Mouse (Mus musculus): ENCODE measurements around the gene Gtf2f2.

Gene Gtf2f2

DNA sequence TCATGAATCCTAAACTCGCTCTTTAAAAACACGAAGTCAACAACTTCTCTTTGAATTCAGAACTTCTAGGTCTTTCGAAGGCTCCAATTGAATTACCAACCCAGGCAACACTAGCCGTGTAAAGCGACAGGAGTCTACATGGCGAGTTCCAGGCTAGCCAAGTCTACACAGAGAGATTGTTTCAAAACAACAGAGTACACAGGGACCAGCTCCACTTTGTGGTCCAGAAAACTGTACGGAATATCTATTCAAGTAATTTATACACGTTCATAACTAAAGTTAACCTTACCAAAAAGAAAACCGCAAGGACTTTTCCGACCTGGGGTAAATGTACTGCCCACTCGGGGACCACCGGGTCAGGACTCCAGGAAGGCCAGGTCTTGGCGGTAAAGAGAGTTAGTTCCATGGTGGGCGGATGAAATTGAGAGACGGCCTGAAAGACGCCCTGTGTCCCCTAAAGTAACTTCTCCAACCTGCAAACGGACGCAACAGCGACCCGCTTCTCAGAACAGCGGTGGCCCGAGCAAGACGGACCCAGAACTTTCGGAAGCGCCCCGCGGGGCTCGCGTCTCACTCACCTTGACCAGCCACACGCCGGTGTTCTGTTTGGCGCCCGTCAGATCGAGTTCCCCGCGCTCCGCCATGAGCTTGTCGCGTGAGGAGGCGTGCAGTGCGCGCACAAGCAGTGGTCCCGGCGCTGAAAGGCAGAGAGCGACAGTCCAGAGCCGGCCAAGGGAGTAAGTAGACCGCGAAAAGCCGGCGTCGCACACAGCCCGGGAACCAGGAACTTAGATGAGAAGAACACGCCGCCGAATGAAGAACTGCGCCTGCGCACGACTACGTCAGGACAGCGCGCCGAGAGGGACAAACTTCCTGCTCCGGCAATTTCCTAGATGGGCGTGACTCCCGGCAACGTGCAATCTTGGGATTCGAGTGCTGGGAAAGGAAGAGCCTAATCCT is at the start of gene Gtf2f2:
TSS of gene Gtf2f2 (minus strand) at position 764 of the 960 bp plus-strand sequence.
- in situ Hi-C loops (cut with MseI, MboI), result no loop called here

DNA sequence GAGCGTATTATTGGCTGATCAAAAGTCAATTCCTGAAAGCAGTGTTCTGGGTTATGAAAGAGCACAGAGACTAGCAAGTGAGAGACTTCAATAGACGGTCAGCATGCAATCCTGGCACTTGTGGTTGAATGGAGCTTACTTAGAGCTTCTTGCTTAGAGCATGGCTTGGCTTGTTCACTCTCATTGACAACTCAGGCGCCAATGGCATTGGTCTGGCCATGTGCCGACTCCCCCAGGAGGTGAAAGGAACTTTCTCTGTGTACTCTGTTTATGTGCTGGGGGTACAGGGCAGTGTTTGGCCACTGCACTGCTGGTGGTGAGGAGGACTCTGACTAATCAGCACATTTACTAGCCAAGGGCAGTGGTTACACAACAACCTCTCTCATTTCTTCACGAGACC is 48.8 kb upstream of the Gtf2f2 start:
- in situ Hi-C loops (cut with MseI, MboI), result no loop called here

DNA sequence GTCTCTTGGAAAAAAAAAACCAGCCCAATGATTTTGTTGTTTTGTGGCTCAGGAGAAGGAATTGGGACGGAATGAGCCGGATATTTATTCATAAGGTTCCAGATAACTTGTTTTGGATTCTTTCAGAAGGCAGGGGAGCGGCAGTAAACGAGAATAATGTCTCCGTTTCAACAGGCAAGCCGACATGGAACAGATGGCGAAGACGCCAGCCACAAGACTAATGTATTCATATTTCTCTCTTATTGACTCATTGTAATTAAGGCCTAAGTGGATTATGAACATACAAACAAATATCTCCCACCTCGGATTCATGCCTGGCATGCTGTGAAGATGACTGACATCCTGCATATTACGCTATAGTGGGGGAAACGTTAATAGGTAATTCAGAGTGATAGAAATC is 43.1 kb upstream of the Gtf2f2 start:
- in situ Hi-C loops (cut with MseI, MboI), result no loop called here

DNA sequence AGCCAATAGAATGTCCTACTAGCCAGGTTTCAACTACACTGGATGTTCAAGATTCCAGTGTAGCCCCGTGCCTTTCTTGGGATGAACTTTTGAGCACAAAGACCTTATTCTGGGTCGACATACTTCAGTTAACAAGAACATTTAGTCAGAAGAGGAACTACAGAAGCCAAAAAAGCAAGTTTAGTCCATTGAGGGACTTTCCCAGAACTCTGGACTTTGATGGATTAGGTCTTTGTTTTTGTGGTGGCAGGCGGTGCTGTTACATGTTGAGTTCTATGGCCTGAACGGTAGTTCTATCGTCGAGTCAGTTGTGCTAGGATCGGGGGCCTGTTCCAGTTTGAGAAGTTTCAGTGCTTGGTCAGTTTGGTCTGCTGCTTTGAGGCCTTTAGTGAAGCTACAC is 41.3 kb upstream of the Gtf2f2 start:
- in situ Hi-C loops (cut with MseI, MboI), result no loop called here

DNA sequence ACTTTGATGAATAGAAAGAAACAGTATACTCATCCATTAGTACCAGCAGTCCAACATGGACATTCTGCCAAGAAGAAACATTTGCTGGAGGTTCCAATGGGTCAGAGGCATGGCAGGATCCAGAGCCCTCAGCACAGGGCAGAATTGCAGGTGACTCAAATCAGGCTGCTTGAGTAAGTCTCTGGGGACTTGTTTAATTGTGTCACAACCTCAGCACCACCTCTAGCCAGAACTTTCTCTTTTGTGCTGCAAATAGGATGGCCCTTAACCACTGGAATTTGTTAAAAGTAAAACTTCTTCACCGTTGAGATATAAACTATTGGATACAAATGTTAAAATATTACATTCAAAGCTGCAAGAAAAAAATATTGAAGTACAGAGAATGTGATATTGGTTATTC is 35.1 kb upstream of the Gtf2f2 start:
- in situ Hi-C loops (cut with MseI, MboI), result no loop called here

DNA sequence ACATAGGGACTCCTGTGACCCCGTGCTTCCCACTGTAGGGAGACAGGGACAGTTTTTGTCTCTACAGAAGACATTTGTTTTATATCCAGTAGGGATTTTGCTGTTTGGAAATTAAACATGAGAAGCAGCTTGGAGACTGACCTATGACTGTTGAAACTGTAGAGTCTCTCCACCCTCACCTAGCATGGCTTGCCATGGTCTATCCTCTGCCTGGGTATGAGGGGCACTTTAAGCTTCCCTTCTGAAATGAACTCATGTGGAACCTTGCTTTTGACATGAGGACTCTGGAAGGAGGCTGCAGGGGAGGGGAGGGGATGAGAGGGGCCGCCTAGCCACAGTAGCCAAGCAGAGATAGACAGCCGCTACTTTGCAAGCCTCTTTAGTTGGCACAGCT is 33.5 kb upstream of the Gtf2f2 start:
- in situ Hi-C loops (cut with MseI, MboI), result no loop called here

DNA sequence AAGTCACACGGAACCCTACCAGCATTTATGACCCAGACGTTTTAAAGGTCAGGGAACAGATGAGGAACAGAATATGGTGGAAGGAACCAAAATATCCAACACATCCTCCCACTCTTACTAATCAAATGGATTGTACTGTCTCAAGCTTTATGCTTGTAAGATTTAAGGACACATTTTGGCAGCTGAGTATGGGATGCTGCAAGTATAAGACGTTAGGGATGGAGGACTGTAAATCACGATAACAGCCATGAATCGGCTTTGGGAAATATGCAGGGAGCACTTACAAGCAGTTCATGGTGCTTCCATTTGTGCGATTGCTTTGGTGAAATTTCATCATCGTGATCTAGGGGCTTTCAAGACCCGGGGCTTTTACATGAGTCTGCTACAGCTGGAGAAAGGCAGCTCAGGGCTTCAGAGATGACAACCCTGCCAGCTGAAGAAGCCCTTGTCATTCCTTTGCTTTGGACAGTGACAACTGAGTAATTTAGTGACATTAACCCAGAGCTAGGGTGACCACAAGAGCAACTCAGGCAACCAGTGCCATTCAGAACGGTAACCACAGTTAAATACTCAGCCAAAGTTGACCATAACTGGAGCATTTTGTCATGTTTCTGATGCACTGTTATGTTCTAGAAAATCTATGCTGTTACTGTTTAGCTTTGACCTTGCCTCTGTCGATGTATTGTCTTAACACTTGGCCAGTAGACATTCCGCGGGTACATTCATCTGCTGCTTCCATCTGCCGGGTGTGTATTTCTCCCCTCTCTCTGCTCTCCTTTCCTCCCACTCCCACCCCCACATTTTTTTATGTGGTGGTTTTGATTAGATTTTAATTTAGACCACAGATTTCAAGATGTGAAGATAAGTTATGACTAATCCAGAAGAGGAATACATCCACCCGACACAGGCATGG is 32.8 kb upstream of the Gtf2f2 start:
- in situ Hi-C loops (cut with MseI, MboI), result no loop called here

DNA sequence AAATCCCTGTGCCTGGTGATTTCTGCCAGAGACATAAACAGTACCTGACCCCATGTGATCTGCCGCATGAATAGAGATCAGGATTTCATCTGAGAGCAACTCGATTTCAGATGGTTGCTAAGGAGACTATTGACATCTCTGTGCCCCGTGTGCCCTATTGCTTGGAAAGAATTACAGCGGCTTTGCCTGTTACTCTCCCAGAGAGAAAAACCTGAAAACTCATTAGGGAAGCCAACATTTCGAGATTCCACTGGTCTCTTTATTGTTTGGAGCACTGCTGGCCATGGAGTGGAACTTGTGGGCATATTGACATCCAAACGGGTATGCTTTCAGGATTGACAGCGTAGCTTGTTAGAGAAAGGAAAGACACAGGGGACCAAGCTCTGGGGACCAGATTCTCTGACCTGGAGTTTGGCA is 22.6 kb upstream of the Gtf2f2 start:
- in situ Hi-C loops (cut with MseI, MboI), result no loop called here

DNA sequence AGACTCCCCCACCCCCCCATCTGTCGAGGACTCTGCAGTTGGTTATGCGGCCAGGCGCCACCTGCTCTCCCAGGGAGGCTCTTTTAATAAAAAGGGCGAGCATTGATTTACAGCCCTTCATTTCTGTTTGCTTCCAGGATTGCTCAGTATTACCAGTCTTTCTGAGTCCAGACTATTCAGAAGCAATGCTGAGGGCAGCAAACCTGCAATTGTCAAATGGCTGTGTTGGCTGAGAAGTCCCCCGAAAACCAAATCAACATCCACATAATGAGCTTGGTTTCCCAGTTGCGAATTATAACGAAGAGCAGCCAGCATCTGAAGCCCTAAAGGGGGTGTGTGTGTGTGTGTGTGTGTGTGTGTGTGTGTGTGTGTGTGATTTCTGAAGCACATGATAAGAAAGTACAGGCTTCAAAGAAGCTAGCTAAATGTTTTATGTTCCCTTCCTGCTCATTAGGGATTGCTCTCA is 22.0 kb upstream of the Gtf2f2 start:
- in situ Hi-C loops (cut with MseI, MboI), result no loop called here

DNA sequence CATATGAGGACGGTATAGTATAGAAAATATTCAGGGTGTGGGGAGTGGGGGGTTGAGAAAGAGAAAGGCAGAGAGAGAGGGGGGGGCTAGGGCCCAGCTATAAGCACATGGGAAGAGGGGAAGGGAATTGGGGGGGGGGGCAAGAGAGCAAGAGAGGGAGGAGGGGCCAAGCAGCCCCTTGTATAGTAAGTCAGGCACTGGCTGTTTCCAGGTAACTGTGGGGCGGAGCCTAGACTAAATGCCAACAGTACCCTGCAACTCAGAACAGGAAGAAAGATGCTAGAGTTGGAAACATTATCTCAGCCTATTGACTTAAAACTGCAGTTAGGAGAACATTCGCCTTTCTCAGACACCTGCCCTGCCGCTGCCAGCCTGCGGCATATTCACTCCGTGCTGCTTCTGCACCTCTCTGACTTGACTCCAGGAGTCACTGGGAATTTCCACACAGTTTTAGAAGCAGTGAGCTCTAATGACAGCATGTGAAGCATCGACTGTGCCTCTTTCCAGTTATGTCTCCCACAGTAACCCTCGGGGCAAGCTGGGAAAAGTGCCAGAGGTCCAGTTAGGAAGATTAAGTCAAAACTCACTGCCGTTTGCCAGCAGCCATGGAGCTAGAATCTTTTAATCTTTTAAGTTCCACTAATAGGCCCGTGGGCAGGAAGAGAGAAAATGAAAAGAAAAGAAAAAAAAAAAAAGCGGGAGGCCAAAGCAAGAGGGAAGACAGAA is 20.6 kb upstream of the Gtf2f2 start:
- in situ Hi-C loops (cut with MseI, MboI), result no loop called here

DNA sequence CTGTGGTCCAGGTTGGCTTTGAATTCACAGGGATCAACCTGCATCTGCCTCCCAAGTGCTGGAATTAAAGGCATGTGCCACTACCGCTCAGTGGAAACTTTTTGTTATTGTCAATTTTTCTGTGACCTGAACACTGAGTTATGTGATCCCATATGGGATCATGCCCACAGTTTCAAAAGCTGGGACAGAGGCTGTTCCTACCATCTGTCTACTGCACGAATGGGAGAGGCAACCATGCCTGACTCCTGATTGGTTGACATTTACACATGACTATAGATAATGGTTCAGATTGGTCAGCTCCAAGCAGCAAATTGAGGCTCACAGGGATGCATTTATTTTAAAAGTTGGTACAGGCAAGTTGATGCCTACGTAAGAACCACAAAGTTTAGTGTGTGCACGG is 14.0 kb upstream of the Gtf2f2 start:
- in situ Hi-C loops (cut with MseI, MboI), result no loop called here

DNA sequence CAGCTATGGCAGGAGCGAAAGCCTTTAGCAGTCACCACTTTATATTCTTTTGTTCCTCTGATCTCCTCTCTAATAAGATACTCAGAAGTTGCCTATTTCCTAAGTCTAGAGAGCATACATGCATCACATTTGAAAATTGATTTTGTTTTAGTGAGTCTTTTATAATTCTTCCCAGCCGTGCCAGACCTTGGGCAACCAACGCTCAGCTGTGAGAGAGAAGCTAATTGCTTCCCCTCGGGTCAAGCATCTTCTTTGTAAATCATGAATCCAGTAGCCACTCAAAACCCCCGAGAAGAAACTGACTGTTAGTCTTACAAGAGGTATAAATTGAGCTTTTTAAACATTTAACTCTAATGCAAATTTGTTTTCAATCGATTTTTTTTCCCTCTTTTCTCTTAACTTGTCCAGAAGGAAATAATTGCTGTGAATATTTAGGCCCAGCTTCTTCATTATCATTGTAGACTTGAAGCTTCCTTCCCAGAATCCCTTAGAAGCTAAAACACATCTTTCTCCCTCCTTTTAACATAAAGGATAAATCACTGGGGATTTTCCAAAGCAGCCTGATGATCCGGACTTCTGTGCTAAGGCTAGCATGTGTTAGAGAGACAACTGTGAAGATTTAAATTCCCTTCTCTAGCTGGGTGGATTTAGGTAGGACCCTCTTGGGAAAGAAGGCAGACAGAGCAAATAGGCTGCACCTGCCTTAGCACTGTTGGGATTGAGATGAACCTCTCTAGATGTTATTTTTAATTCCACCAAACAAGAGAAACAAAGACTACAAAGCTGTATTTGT is 10.5 kb upstream of the Gtf2f2 start:
- in situ Hi-C loops (cut with MseI, MboI), result no loop called here

DNA sequence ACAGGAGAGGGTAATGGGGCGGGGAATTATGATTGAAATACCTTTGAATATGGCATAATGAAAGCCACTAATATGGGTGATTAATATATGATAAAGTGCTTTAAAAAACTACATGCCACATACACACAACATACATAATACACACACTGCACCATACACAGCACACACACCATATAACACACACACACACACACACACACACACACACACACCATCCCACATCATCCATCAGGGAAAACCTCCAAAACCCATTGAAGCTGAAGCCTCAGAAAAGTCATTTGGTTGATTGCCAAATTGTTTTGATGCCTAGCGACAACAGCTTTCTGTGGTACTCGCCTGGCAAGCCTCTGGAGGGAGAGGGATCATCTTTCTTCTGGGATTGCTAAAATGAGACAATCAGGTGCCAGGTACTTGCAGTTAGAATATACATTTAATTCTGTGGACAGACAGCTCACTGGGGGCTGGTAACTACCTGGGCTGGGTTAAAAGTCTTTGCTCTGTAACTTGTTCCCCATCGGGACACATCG is 9.7 kb upstream of the Gtf2f2 start:
- in situ Hi-C loops (cut with MseI, MboI), result no loop called here

DNA sequence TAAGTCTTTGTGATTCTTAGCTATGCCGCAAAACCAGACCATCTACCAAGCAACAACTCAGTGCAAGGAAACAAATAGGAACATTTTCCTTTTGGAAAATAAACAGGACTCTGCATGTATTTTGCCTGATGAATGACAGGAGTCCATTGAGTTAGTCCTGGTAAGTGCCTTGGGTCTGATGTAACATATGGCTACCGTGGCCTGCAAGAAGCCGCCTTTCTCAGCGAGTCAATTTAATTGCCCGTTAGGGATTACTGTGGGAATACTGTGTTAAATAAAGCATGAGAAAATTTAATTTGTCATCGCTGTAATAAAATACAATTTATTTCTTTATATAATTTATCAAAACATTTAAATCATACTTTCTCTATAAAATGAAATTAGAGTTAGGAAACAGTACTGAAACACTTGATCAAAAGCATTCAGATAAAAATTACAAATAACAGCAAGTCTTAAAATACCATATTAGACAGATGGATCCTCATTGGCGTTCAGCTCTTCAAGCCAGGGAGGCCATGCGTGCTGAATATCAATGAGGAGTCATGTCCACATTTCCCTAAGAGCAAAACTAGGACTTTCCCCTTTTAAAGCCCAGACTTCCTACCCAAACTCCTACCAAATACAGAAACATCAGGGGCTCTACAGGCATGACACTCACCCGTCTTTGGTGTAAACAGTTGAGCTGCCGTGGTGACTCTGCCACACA is 7.3 kb upstream of the Gtf2f2 start:
- in situ Hi-C loops (cut with MseI, MboI), result no loop called here

DNA sequence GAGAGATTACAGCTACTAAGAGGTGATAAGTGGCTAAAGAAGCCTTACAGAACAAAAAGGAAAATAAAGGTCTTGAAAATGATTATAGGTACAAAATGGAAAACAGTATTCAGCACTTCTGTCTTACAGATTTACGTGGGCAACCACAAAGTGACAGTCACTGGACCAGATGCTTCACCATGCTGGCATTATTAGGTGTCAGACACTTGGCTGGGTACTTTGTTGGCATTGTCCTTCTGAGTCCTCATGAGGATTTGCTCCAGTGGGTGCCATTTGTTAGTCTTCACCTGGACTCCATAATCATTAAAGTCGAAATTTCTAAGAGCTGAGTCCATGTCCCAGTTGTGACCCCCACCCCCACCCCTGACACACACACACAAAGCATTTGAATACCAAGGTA is 3.7 kb upstream of the Gtf2f2 start:
- in situ Hi-C loops (cut with MseI, MboI), result no loop called here

DNA sequence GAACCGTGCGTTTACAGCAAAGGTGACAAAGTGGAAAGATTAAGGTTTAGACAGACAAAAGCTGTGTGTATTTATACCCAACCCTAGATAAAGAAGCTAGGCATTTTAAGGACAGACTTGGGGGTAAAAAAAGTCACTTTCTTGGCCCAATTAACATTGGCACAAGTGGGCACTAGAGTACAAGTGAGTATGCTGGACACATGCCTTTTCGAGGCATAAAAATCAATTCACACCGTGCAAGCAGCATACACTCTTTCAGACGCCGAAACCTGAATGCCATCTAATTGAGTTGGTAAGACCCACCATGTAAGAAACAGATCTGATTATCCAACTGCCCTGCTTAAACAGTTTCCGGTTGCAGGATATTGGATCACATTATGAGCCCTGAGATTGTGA is 395 bp upstream of the Gtf2f2 start:
- in situ Hi-C loops (cut with MseI, MboI), result no loop called here

DNA sequence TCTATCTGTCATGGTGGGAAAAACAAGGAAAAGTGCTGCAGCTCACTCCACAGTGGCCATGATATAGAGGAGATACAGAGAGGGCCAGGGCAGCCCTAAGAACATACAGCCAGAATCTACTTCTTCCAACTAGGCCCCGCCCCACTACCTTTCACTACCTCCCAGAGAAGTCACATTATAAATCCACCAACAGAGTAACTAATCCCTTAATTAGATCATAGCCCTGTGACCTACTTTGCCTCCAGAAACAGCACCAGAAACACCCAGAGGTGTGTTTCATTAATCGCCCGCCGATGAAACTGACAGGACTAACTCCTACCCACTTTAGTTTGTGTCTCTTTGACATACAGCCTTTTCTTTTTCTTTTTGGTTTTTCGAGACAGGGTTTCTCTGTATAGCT is 1.5 kb downstream of the Gtf2f2 start:
- in situ Hi-C loops (cut with MseI, MboI), result no loop called here

DNA sequence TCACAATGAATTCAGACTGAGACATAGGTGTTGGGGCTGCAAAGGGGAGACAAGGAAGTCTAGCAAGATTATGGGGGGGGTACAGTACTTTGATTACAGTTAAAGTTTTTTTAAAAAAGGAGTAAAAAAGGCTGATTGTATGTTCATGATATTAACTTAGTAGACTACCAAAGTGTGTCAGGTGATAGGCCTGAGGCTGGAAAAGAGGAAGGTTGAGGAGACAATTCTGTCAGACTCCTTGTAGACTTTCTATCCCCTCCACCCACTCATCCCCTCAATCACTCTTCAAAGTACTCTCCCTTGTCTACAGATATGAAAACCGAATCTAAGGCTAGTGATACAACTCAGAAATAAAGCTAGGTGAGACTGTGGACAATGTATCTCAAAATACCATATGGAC is 2.5 kb downstream of the Gtf2f2 start:
- in situ Hi-C loops (cut with MseI, MboI), result no loop called here

DNA sequence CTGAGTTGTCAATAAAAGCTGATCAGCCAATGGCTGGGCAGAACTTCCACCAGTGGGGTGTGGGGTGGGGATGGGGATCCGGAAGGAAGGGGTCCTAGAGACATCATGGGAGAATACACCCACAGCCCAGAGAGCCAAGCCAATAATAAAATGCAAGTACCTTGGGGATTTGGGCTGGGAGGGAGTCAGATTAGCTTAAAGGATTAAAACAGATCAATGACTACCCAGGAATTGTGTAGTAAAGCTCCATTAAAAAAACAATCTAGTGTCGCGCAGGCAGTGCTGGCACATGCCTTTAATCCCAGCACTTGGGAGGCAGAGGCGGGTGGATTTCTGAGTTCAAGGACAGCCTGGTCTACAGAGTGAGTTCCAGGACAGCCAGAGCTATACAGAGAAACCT is 5.7 kb downstream of the Gtf2f2 start:
- in situ Hi-C loops (cut with MseI, MboI), result no loop called here

DNA sequence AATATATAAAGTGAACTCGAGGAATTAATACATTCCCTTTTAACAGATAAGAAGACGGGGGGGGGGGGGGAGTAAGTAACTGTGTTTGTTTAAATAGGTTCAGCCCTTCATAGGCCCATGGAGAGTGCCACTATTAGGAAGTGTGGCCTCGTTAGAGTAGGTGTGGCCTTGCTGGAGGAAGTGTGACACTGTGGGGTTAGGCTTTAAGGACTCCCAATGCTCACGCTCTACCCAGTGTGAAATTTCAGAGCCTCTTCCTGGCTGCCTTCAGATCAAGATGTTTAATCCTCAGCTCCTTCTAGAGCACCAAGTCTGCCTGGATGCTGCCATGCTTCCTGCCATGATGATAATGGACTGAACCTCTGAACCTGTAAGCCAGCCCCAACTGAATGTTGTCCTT is 8.9 kb downstream of the Gtf2f2 start:
- in situ Hi-C loops (cut with MseI, MboI), result no loop called here
